Mouse (Mus musculus) midbrain, postnatal 0 days (tissue): Measurements from ENCODE around the gene Asna1. TPM values are rescaled to one million over a fixed set of nuclear protein-coding genes. Genes with fewer than 3 reads are reported as not detected.

Experiments used
- ATAC-seq: fragments of 200-750 bp; cut with Nextera tagmentation; 2 replicates; pipeline ENCODE4 v1.8.0; 2017; ENCODE audit warnings: moderate number of reproducible peaks, mild to moderate bottlenecking, moderate TSS enrichment, moderate library complexity; ENCODE audit not compliant: low FRiP score
- DNase-seq: peaks from one replicate; pipeline ENCODE4 v3.0.0-alpha.2; 2015; ENCODE audit warnings: low spot score
- H3K27ac ChIP-seq: fragments of 300-500 bp; sonication (generic); 2 replicates; pipeline ENCODE4 v1.5.1; 2014; ENCODE audit warnings: low read depth, mild to moderate bottlenecking, low read length, mixed read lengths
- H3K27me3 ChIP-seq: fragments of 300-500 bp; sonication (generic); 2 replicates; pipeline ENCODE4 v1.6.1; 2014; ENCODE audit warnings: low read length, control low read depth, mixed read lengths; ENCODE audit not compliant: insufficient read depth
- H3K36me3 ChIP-seq: fragments of 300-500 bp; sonication (generic); 2 replicates; pipeline ENCODE4 v1.6.1; 2014; ENCODE audit warnings: low read length, control low read depth, mixed read lengths; ENCODE audit not compliant: insufficient read depth
- H3K4me1 ChIP-seq: fragments of 300-500 bp; sonication (generic); 2 replicates; pipeline ENCODE4 v1.6.1; 2014; ENCODE audit warnings: mild to moderate bottlenecking, control low read depth, antibody characterized with exemption, low read length, mixed read lengths; ENCODE audit not compliant: insufficient read depth
- H3K4me2 ChIP-seq: fragments of 300-500 bp; sonication (generic); 2 replicates; pipeline ENCODE4 v1.6.1; 2014; ENCODE audit warnings: low read depth, mild to moderate bottlenecking, low read length, mixed read lengths; ENCODE audit not compliant: poor library complexity, severe bottlenecking
- H3K4me3 ChIP-seq: fragments of 300-500 bp; sonication (generic); 2 replicates; pipeline ENCODE4 v1.5.1; 2014; ENCODE audit warnings: low read depth, mild to moderate bottlenecking, low read length, moderate library complexity
- H3K9ac ChIP-seq: fragments of 300-500 bp; sonication (generic); replicated peaks from 2 replicates; pipeline ENCODE4 v1.6.1; 2014; ENCODE audit warnings: mild to moderate bottlenecking, low read length, moderate library complexity, mixed read lengths; ENCODE audit not compliant: poor library complexity, severe bottlenecking
- H3K9me3 ChIP-seq: fragments of 300-500 bp; sonication (generic); 2 replicates; pipeline ENCODE4 v1.6.1; 2016; ENCODE audit warnings: low read length, control low read depth
- CTCF ChIP-seq: IDR thresholded peaks from 2 replicates; pipeline ENCODE4 v1.5.1; 2016; ENCODE audit warnings: antibody characterized with exemption, mild to moderate bottlenecking
- WGBS: fragments of 180-500 bp; shearing (Covaris S2); extraction: QIAGEN DNeasy Blood & Tissue Kit; methylation state at CpG from one replicate; pipeline ENCODE4 v1.1.7; 2014; 5-methylcytosine and 5-hydroxymethylcytosine counted together
- polyA plus RNA-seq: library from polyadenylated mRNA; unstranded; fragments of >200 nt; fragmentation: Nextera tagmentation; extraction: Ambion mirVana; gene quantifications from 2 replicates; pipeline ENCODE4 v1.2.1, GENCODE M21; 2015
- total RNA-seq: library from RNA; depleted of rRNA; stranded (reverse); fragments of >200 nt; gene quantifications from 2 replicates; pipeline ENCODE4 v1.2.3, GENCODE M21; 2014; rRNA removed

Asna1 gene
- 123 and 172 TPM in 2 replicates for total RNA-seq
- polyA plus RNA-seq: 137 and 151 TPM in 2 replicates

DNA sequence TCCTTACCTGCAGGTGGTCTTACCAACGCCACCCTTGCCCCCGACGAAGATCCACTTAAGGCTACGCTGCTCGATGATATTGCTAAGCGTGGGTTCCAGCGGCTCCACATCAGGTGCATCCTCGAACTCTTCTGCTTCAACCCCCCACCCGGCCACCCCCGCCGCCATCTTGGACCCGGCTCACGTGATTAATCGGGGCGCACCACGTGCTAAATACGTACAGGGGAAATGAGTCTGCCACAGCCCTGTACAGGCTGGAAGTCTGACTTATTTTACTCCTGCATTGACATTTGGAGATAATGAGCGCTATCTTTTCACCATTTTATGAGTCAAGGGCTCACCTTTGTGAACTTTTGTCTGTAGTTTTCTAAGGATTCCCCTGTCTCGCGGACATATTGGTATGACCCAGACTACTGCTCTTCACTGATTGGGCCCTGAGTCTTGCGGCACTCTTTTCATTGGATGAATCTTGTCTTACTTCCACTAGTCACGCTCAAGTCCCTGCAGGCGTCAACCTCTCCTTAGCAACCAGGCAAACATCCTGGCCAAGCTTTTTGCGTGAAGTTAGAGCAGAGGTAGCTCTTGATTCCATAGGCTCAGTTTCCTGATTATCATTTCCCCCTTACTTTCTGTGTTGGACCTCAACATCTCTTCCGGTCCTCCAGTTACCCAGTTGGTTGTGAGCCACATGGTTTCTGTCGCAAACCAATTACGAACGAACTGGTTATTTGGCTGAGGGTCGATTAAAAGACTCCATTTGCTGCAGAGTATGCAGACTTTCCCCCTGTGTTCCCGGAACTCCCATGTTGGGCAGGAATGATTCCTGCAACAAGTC, at the start of gene Asna1:
Asna1 (minus strand) TSS at position 184 of the 835 bp plus-strand sequence.
- H3K27me3 ChIP-seq: no peaks in the 10 kb centered on the region
- peak; percentile 96 for DNase-seq
- ATAC-seq: peak; percentile 90
- peak within 1 kb of the TSS; percentile 92 for H3K4me2 ChIP-seq
- peaks cover 15% of the 10 kb centered on the region for H3K36me3 ChIP-seq
- TF ChIP-seq CTCF: no peak
- peak within 1 kb of the TSS; percentile 59; the same call in 1 of the 2 replicates for H3K27ac ChIP-seq
- 8% methylated on average over 30 of the region's 30 CpGs for WGBS
- H3K9me3 ChIP-seq: no peaks in the 10 kb centered on the region
- H3K4me3 ChIP-seq: peak within 1 kb of the TSS; percentile 98
- H3K4me1 ChIP-seq: peaks cover 11% of the 10 kb centered on the region
- H3K9ac ChIP-seq: peak within 1 kb of the TSS; percentile 77

- no peak for DNase-seq
- no peak for ATAC-seq
- Histone ChIP-seq H3K4me3 (no peak overlapping the region), H3K4me1 (0 out of 2 replicates have a peak, but pooled peaks cover 1% of the 10 kb centered on the region), H3K36me3 (peaks cover 34% of the 10 kb centered on the region), H3K27me3 (no peaks in the 10 kb centered on the region), H3K9ac (no peak overlapping the region), H3K9me3 (no peaks in the 10 kb centered on the region), H3K4me2 (no peak overlapping the region), H3K27ac (no peak overlapping the region)
- 93% methylated on average over 10 of the region's 10 CpGs for WGBS
- no peak for TF ChIP-seq CTCF
These were observed 49.5 kb upstream of the Asna1 start for GRCm38 (mm10) chr8:85074617-85075016.

DNA sequence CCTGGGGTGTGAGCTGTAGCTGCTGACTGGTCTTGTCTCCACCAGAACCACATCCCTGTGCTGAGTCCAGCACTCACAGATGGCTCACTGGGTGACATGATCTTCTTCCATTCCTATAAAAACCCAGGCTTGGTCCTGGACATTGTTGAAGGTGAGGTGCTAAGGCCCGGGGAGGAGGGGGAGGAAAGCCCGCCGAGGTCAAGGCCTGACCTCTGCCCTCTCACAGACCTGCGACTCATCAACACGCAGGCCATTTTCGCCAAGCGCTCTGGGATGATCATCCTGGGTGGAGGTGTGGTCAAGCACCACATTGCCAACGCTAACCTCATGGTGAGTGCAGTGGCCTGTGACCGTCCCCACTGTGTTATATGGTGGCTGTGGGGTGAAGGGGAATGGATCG, 49.1 kb upstream of the Asna1 start:
- 83% methylated on average over 10 of the region's 10 CpGs for WGBS
- Histone ChIP-seq H3K4me3 (no peak overlapping the region), H3K4me1 (no peaks in the 10 kb centered on the region), H3K27ac (no peak overlapping the region), H3K4me2 (no peak overlapping the region), H3K27me3 (no peaks in the 10 kb centered on the region), H3K36me3 (peaks cover 34% of the 10 kb centered on the region), H3K9ac (no peak overlapping the region), H3K9me3 (no peaks in the 10 kb centered on the region)
- ATAC-seq (no peak), DNase-seq (no peak)
- TF ChIP-seq CTCF: no peak

GRCm38 (mm10) chr8:85073041-85073612, 48.0 kb upstream of the Asna1 start:
- no peak overlapping the region for H3K27ac ChIP-seq
- no peak overlapping the region for H3K9ac ChIP-seq
- 95% methylated on average over 15 of the region's 15 CpGs for WGBS
- H3K9me3 ChIP-seq: no peaks in the 10 kb centered on the region
- H3K4me3 ChIP-seq: no peak overlapping the region
- no peaks in the 10 kb centered on the region for H3K27me3 ChIP-seq
- no peaks in the 10 kb centered on the region for H3K4me1 ChIP-seq
- peak overlapping the region; percentile 47; the same call in 1 of the 2 replicates for H3K4me2 ChIP-seq
- no peak for TF ChIP-seq CTCF
- DNase-seq (no peak), ATAC-seq (no peak)
- H3K36me3 ChIP-seq: peaks cover 37% of the 10 kb centered on the region

DNA sequence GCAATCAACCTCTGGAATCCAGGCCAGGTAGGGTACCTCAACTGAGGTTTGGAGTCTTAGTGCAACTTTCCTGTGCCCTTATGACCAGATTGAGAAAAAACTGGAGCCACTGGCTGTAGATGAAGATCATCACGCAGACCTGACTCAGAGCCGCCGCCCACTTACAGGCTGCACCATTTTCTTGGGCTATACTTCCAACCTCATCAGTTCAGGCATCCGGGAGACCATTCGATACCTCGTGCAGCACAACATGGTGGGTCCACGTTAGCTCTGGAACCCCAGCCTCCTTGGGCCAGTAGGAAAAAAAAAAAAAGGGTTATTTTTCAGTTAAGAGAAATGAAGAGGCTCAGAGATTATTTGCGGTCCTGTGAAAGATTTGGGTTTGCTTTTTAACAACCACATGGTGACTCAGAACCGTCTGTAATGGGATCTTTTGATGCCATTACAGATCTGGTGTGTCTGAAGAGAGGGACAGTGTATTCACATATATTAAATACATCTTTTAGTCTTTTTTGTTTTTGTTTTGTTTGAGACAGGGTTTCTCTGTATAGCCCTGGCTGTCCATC, 47.4 kb upstream of the Asna1 start:
- DNase-seq: no peak
- H3K27ac ChIP-seq: peak overlapping the region; percentile 91
- no peaks in the 10 kb centered on the region for H3K4me1 ChIP-seq
- TF ChIP-seq CTCF: no peak
- peak overlapping the region; percentile 47 for H3K4me2 ChIP-seq
- H3K36me3 ChIP-seq: peaks cover 38% of the 10 kb centered on the region
- peak overlapping the region; percentile 92 for H3K4me3 ChIP-seq
- 39% methylated on average over 9 of the region's 9 CpGs for WGBS
- no peaks in the 10 kb centered on the region for H3K9me3 ChIP-seq
- H3K9ac ChIP-seq: peak overlapping the region; percentile 92; the same call in 1 of the 2 replicates
- no peaks in the 10 kb centered on the region for H3K27me3 ChIP-seq
- no peak for ATAC-seq
